Mouse (Mus musculus) liver, adult 2 months (tissue): ENCODE measurements around the gene Crim1.

Experiments
- CTCF ChIP-seq: fragments of 200-500 bp; IDR thresholded peaks from 2 replicates; pipeline ENCODE4 v1.5.1; 2011; ENCODE audit warnings: low read depth, low read length, control low read depth
- POLR2A ChIP-seq: fragments of 200-500 bp; IDR thresholded peaks from 2 replicates; pipeline ENCODE4 v1.6.1; 2011; ENCODE audit warnings: low read length, control low read depth; ENCODE audit not compliant: insufficient read depth; ENCODE audit errors: extremely low read depth

- TF ChIP-seq CTCF (no peak), POLR2A (no peak)
Measured at GRCm38 (mm10) chr17:78326381-78326780, 126.3 kb downstream of the Crim1 start.
